Mouse (Mus musculus): ENCODE data around the gene Nlk. TPM values are rescaled to one million over a fixed set of nuclear protein-coding genes. Genes with fewer than 3 reads are reported as not detected.

The Nlk gene
- polyA plus RNA-seq, 1 experiment from 2014 or later, result 8.4 TPM

DNA sequence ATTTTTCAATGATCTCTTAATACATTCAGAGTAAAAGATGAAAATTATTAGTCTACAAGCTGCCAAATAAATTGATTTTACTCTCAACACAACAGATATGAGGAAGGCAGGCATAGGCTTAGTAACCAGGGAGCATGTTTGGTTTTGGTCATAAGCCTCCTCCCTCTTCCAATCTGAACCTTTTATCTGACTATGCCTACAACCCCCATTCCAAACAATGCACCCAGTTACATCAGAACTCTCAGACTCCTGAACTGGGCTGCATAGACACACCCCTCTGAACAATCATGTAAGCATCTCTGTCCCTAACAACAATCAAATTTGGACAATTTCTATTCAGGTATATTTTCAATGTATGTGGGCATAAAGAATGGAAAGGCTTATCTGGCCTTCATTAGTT, 85.9 kb downstream of the Nlk start:
- no peak overlapping the region for H3K27ac ChIP-seq (ENCODE audit: low read length)
- H3K4me2 ChIP-seq (ENCODE audit: low read depth, low read length), result no peak overlapping the region
- H3K9ac ChIP-seq (ENCODE audit: low read depth, low read length), result no peak overlapping the region
- H3K36me3 ChIP-seq (ENCODE audit: control insufficient read depth, insufficient read depth, low read length), result no peaks in the 10 kb centered on the region
- no peaks in the 10 kb centered on the region for H3K27me3 ChIP-seq (replicated peaks; ENCODE audit: control insufficient read depth, insufficient read depth, low read length)
- H3K9me3 ChIP-seq (ENCODE audit: control insufficient read depth, low read length), result no peaks in the 10 kb centered on the region
- H3K4me1 ChIP-seq (ENCODE audit: control insufficient read depth, insufficient read depth, low read length), result no peaks in the 10 kb centered on the region
- ATAC-seq, result no peak
- no peak overlapping the region for H3K4me3 ChIP-seq (ENCODE audit: low read length)

DNA sequence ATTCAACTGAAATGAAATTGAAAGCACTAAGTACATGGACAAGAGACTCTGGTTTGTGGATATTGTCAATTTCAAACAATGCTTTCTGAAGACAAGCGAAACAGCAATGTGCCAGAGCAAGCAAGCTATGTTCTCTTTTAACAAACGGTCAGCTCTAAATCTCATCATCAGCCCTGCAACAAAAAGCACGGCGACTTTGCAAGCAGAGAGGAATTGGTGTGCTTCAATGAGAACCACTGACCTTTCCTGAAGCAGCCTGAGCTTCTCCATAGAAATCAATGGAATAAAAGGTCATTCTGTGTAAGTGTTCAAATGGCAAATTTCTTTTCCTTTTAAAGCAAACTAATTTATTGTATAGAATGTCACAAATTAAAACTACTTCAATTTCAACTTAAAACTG, 87.5 kb downstream of the Nlk start:
- Histone ChIP-seq H3K4me3 (ENCODE audit: low read length) (no peak overlapping the region), H3K4me2 (ENCODE audit: low read depth, low read length) (no peak overlapping the region), H3K9me3 (ENCODE audit: control insufficient read depth, low read length) (no peaks in the 10 kb centered on the region), H3K36me3 (ENCODE audit: control insufficient read depth, insufficient read depth, low read length) (no peaks in the 10 kb centered on the region; the same call in 1 of the 2 replicates), H3K9ac (ENCODE audit: low read depth, low read length) (no peak overlapping the region), H3K27me3 (replicated peaks; ENCODE audit: control insufficient read depth, insufficient read depth, low read length) (no peaks in the 10 kb centered on the region), H3K27ac (ENCODE audit: low read length) (no peak overlapping the region), H3K4me1 (ENCODE audit: control insufficient read depth, insufficient read depth, low read length) (no peaks in the 10 kb centered on the region)
- ATAC-seq, result no peak
- WGBS, result 83% methylated on average over 4 of the region's 4 CpGs

DNA sequence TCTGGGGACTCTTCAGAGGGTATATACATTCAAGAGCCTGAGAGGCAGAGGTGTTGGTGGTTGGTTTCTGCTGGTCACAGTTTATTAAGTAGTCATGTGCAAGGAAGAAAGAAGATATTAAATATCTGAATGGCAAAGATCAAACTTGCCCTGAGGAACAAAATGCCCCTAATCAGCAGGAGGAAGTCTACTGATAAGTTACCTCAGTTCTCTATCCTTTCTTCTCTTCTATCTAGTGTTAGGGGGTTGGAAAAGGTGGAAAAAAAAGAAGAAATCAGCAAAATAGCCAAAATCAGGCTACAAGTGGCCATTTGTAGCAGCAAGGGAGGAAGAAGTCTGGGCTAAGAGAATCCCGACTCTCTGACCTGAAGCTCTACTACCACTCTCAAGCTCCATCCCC, 92.3 kb downstream of the Nlk start:
- Histone ChIP-seq H3K36me3 (ENCODE audit: control insufficient read depth, insufficient read depth, low read length) (no peaks in the 10 kb centered on the region; the same call in 1 of the 2 replicates), H3K4me2 (ENCODE audit: low read depth, low read length) (no peak overlapping the region), H3K27ac (ENCODE audit: low read length) (no peak overlapping the region), H3K9ac (ENCODE audit: low read depth, low read length) (no peak overlapping the region), H3K9me3 (ENCODE audit: control insufficient read depth, low read length) (no peaks in the 10 kb centered on the region), H3K4me3 (ENCODE audit: low read length) (no peak overlapping the region), H3K27me3 (replicated peaks; ENCODE audit: control insufficient read depth, insufficient read depth, low read length) (no peaks in the 10 kb centered on the region), H3K4me1 (ENCODE audit: control insufficient read depth, insufficient read depth, low read length) (no peaks in the 10 kb centered on the region)
- no peak for ATAC-seq
- WGBS, result 74% methylated on average over 1 of the region's 1 CpGs

DNA sequence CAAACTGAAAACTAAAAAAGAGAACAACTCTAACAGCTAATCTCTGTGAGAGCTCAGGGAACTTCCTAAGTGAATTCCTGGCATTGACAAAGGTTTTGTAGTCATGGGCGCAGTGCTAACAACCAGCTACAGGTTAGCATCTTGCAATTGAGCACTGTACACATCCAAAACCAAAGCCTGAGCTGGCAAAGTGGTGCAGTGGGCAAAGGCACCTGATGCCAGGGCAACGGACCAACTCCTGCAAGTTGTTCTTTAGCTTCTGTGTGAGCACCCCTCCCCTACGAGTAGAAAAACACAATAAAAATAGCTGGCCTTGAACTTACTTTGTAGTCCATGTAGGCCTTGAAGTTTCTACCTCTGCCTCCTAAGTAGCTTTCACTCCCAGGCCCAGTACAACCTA, 94.4 kb downstream of the Nlk start:
- ATAC-seq, result no peak
- Histone ChIP-seq H3K36me3 (ENCODE audit: control insufficient read depth, insufficient read depth, low read length) (no peaks in the 10 kb centered on the region; the same call in 1 of the 2 replicates), H3K4me2 (ENCODE audit: low read depth, low read length) (no peak overlapping the region), H3K9ac (ENCODE audit: low read depth, low read length) (no peak overlapping the region), H3K9me3 (ENCODE audit: control insufficient read depth, low read length) (no peaks in the 10 kb centered on the region), H3K27me3 (replicated peaks; ENCODE audit: control insufficient read depth, insufficient read depth, low read length) (no peaks in the 10 kb centered on the region), H3K4me3 (ENCODE audit: low read length) (no peak overlapping the region), H3K4me1 (ENCODE audit: control insufficient read depth, insufficient read depth, low read length) (no peaks in the 10 kb centered on the region), H3K27ac (ENCODE audit: low read length) (no peak overlapping the region)
- WGBS, result 82% methylated on average over 3 of the region's 3 CpGs

DNA sequence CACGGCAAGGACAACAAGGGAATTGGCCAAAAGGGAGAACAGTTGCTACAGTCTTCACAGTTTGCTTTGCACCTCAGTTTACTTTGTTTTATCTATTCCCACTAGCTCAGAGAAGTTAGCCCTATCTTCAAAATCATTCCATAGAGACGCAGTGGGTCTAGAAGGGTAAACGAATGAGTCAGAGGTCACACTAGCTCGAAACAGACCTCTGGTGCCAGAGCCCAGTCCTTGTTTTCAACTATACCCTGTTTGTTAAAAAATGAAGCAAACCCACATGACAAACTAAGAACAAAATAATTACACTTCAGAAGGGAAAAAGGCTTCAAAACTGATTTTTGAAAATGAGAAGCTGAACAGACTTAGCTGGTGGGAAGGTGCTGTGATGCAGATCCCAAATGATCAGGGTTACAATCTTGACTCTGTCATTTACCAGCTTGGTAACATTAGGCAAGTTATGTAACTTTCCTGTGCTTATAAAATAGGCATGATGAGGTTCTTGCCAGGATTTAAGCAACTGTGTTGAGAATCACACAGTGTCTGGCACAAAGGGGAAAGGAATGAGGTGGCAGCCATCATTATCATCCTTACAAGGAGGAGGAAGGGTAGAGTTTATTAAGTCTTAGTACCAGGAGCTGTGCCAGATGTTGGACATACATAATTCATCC, 96.1 kb downstream of the Nlk start:
- Histone ChIP-seq H3K36me3 (ENCODE audit: control insufficient read depth, insufficient read depth, low read length) (no peaks in the 10 kb centered on the region; the same call in 1 of the 2 replicates), H3K9me3 (ENCODE audit: control insufficient read depth, low read length) (no peaks in the 10 kb centered on the region), H3K27me3 (replicated peaks; ENCODE audit: control insufficient read depth, insufficient read depth, low read length) (no peaks in the 10 kb centered on the region), H3K9ac (ENCODE audit: low read depth, low read length) (no peak overlapping the region), H3K27ac (ENCODE audit: low read length) (no peak overlapping the region), H3K4me1 (ENCODE audit: control insufficient read depth, insufficient read depth, low read length) (no peaks in the 10 kb centered on the region), H3K4me3 (ENCODE audit: low read length) (no peak overlapping the region), H3K4me2 (ENCODE audit: low read depth, low read length) (no peak overlapping the region)
- no peak for ATAC-seq
- WGBS, result 50% methylated on average over 4 of the region's 4 CpGs

DNA sequence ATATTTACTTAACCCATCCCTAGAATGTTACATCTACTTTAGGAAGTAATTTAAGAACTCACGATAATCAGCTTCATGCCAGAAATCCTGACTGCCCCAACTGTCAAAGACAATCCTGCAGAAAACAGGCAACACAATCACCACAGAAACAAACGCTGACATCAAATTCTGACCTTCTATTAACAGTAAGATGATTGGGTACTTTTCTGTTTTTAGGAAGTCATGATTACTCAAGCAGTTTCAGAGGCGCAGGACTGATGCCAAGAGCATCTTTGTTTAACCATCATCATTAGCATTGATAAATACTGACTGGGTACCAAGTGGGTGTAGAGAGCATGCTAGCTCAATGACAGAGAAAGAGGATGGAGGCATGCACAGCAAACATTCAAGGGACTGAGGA, 96.7 kb downstream of the Nlk start:
- 63% methylated on average over 3 of the region's 3 CpGs for WGBS
- no peak for ATAC-seq
- no peak overlapping the region for H3K4me3 ChIP-seq (ENCODE audit: low read length)

DNA sequence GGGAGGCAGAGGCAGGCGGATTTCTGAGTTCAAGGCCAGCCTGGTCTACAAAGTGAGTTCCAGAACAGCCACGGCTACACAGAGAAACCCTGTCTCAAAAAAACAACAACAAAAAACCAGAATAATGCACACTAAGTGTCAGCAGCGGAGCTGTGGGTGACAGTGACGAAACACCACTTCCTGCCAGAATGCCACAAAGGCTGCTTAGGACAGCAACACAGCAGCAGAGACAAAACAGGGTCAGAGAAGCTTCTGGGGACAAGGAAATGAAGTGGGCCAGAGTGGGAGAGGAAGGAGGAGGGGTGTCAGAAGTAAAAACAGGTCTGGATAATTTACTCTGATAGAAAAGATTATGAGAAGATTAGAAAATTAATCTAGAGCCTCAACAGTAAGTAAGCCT, 97.1 kb downstream of the Nlk start:
- H3K9ac ChIP-seq (ENCODE audit: low read depth, low read length), result no peak overlapping the region
- H3K9me3 ChIP-seq (ENCODE audit: control insufficient read depth, low read length), result no peaks in the 10 kb centered on the region
- H3K4me2 ChIP-seq (ENCODE audit: low read depth, low read length), result no peak overlapping the region
- no peaks in the 10 kb centered on the region for H3K4me1 ChIP-seq (ENCODE audit: control insufficient read depth, insufficient read depth, low read length)
- H3K27me3 ChIP-seq (replicated peaks; ENCODE audit: control insufficient read depth, insufficient read depth, low read length), result no peaks in the 10 kb centered on the region
- 76% methylated on average over 4 of the region's 4 CpGs for WGBS
- no peak overlapping the region for H3K27ac ChIP-seq (ENCODE audit: low read length)
- no peak overlapping the region for H3K4me3 ChIP-seq (ENCODE audit: low read length)
- no peaks in the 10 kb centered on the region for H3K36me3 ChIP-seq (ENCODE audit: control insufficient read depth, insufficient read depth, low read length)
- ATAC-seq, result no peak

More for the DNA sequence above, 96.7 kb downstream of the Nlk start:
- Histone ChIP-seq H3K36me3 (ENCODE audit: control insufficient read depth, insufficient read depth, low read length) (no peaks in the 10 kb centered on the region), H3K9ac (ENCODE audit: low read depth, low read length) (no peak overlapping the region), H3K4me2 (ENCODE audit: low read depth, low read length) (no peak overlapping the region), H3K4me1 (ENCODE audit: control insufficient read depth, insufficient read depth, low read length) (no peaks in the 10 kb centered on the region), H3K27ac (ENCODE audit: low read length) (no peak overlapping the region), H3K27me3 (replicated peaks; ENCODE audit: control insufficient read depth, insufficient read depth, low read length) (no peaks in the 10 kb centered on the region), H3K9me3 (ENCODE audit: control insufficient read depth, low read length) (no peaks in the 10 kb centered on the region)

DNA sequence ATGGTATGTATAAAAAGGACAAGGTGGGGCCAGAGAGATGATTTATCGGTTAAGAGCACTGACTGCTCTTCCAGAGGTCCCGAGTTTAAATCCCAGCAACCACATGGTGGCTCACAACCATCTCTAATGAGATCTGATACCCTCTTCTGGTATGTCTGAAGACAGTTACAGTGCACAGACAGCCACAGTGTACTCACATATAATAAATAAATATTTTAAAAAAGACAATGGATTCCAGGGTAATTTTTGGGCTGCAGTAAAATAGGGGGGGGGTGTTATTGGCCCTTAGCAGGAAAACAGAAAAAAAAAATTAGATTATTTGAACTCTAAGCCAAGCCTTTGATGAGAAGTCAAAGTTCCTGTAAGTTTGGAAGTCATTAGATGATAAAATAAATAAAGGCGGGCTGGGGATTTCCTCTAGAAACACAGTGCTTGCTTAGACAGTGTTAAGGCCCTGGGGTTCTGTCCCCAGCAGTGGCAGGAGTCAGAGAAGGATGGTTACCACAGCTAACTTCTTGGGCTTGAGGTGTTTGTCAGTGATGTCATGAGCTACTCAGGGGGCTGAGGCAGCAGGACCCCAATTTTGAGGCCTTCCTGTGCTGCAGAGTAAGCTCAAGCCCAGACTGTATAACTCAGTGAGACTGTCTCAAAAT, 98.3 kb downstream of the Nlk start:
- Histone ChIP-seq H3K4me3 (ENCODE audit: low read length) (no peak overlapping the region), H3K9ac (ENCODE audit: low read depth, low read length) (no peak overlapping the region), H3K27ac (ENCODE audit: low read length) (no peak overlapping the region), H3K36me3 (ENCODE audit: control insufficient read depth, insufficient read depth, low read length) (no peaks in the 10 kb centered on the region), H3K9me3 (ENCODE audit: control insufficient read depth, low read length) (no peaks in the 10 kb centered on the region), H3K4me2 (ENCODE audit: low read depth, low read length) (no peak overlapping the region), H3K27me3 (replicated peaks; ENCODE audit: control insufficient read depth, insufficient read depth, low read length) (no peaks in the 10 kb centered on the region), H3K4me1 (ENCODE audit: control insufficient read depth, insufficient read depth, low read length) (no peaks in the 10 kb centered on the region)
- ATAC-seq, result no peak
- 64% methylated on average over 3 of the region's 3 CpGs for whole genome bisulfite sequencing

DNA sequence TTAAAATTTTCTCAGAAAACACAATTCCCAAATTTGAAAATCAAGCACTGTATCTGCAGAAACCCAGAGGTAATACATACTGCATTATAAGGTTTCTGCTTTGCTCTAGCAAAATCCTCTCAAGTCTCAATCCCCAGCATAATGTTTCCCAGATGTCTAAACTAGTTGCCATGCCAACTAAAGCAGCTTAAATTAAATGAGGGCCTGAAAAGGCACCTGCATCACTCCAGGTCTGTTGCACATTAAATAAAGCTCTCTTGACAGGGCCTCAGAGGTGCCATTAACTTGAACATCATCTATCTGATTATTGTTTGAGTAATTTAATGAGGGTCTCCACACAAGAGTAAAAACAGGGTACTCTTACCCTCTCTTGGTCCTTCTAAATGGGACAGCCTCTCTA, 100.4 kb downstream of the Nlk start:
- ATAC-seq, result no peak
- Histone ChIP-seq H3K4me1 (ENCODE audit: control insufficient read depth, insufficient read depth, low read length) (no peaks in the 10 kb centered on the region), H3K36me3 (ENCODE audit: control insufficient read depth, insufficient read depth, low read length) (no peaks in the 10 kb centered on the region), H3K9ac (ENCODE audit: low read depth, low read length) (no peak overlapping the region), H3K27me3 (replicated peaks; ENCODE audit: control insufficient read depth, insufficient read depth, low read length) (no peaks in the 10 kb centered on the region), H3K4me3 (ENCODE audit: low read length) (no peak overlapping the region), H3K27ac (ENCODE audit: low read length) (no peak overlapping the region), H3K4me2 (ENCODE audit: low read depth, low read length) (no peak overlapping the region), H3K9me3 (ENCODE audit: control insufficient read depth, low read length) (no peaks in the 10 kb centered on the region)

DNA sequence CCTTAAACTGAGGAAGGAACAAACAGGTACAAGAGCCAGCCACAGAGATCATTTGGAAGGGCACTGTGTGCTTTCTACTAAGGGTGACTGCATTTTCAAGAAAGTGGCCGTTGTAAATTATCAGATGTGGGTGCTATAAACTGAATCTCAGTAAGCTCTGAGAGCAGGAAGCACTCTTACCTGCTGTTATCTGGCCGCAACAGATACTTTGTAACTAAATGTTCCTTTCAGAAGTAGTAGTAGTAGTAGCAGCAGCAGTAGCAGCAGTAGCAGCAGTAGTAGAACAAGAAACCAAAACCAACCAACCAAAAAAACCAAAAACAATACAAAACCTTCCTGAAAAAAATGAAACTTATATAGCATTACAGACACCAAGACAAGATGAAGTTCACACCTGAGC, 101.4 kb downstream of the Nlk start:
- Histone ChIP-seq H3K9ac (ENCODE audit: low read depth, low read length) (no peak overlapping the region), H3K4me1 (ENCODE audit: control insufficient read depth, insufficient read depth, low read length) (no peaks in the 10 kb centered on the region), H3K27me3 (replicated peaks; ENCODE audit: control insufficient read depth, insufficient read depth, low read length) (no peaks in the 10 kb centered on the region), H3K4me2 (ENCODE audit: low read depth, low read length) (no peak overlapping the region), H3K4me3 (ENCODE audit: low read length) (no peak overlapping the region), H3K27ac (ENCODE audit: low read length) (no peak overlapping the region), H3K36me3 (ENCODE audit: control insufficient read depth, insufficient read depth, low read length) (no peaks in the 10 kb centered on the region), H3K9me3 (ENCODE audit: control insufficient read depth, low read length) (no peaks in the 10 kb centered on the region)
- no peak for ATAC-seq
- 69% methylated on average over 2 of the region's 2 CpGs for WGBS

Measured in intestine, embryonic 16.5 days (tissue).